ENCODE assay signal across 10 mouse cellular contexts in genomic region chr5:114584293-114585104, GRCm38 (mm10). TPM values are rescaled to one million over a fixed set of nuclear protein-coding genes. Genes with fewer than 3 reads are reported as not detected.
DNase-seq lines count a peak whose midpoint lies in the region; ATAC-seq lines count a peak whose summit lies in the region.
"Had no signal": no experiment of that assay in that cellular context is flagged by ENCODE, and none has a peak within 500 bp of the region (broad histone marks: within the 10 kb centered on the region; RNA-seq: fewer than 3 reads in every experiment).

No protein-coding gene starts in this region.

- DNase-seq in kidney, adult 11 months, result no peak
- DNase-seq in forebrain, embryonic 11.5 days (ENCODE audit: low spot score), result no peak
- peak; percentile 65 for DNase-seq in midbrain, embryonic 14.5 days
- no peak for DNase-seq in cerebellum, adult 8-10 months
- DNase-seq in yolk sac, embryonic 10.5 days (ENCODE audit: low spot score), result no peak
- DNase-seq: thymus, postnatal 25 days had no signal

- H3K36me3 ChIP-seq in kidney, embryonic 16.5 days (ENCODE audit: insufficient read depth, low read length), result no peaks in the 10 kb centered on the region
- H3K36me3 ChIP-seq in forebrain, embryonic 11.5 days (ENCODE audit: control insufficient read depth, insufficient read depth, low read length), result no peaks in the 10 kb centered on the region
- H3K36me3 ChIP-seq in hindbrain, embryonic 15.5 days, result no peaks in the 10 kb centered on the region
- H3K36me3 ChIP-seq in midbrain, embryonic 14.5 days (ENCODE audit: control insufficient read depth, insufficient read depth, low read length), result 0 out of 2 replicates have a peak, but pooled peaks cover 3% of the 10 kb centered on the region
- no peaks in the 10 kb centered on the region for H3K36me3 ChIP-seq in liver, embryonic 12.5 days
- H3K36me3 ChIP-seq: limb, embryonic 15.5 days had no signal

- ATAC-seq in kidney, embryonic 16.5 days (ENCODE audit: low FRiP score, low TSS enrichment), result no peak
- ATAC-seq in forebrain, embryonic 11.5 days (replicated peaks; ENCODE audit: low FRiP score), result 0 out of 2 replicates have a peak, but pooled peaks have one; percentile 23
- no peak for ATAC-seq in hindbrain, embryonic 15.5 days (ENCODE audit: low FRiP score, low read depth)
- 0 out of 2 replicates have a peak, but pooled peaks have one; percentile 38 for ATAC-seq in midbrain, embryonic 14.5 days (ENCODE audit: low FRiP score, low TSS enrichment)
- no peak for ATAC-seq in liver, embryonic 12.5 days

- H3K27me3 ChIP-seq in kidney, embryonic 16.5 days (ENCODE audit: insufficient read depth, low read length), result no peaks in the 10 kb centered on the region
- H3K27me3 ChIP-seq in forebrain, embryonic 11.5 days (ENCODE audit: control insufficient read depth, insufficient read depth, low read length), result no peaks in the 10 kb centered on the region
- H3K27me3 ChIP-seq in hindbrain, embryonic 15.5 days, result no peaks in the 10 kb centered on the region
- H3K27me3 ChIP-seq in midbrain, embryonic 14.5 days (ENCODE audit: control insufficient read depth, insufficient read depth, low read length), result no peaks in the 10 kb centered on the region
- peaks cover 35% of the 10 kb centered on the region; the same call in 1 of the 2 replicates for H3K27me3 ChIP-seq in liver, embryonic 12.5 days (replicated peaks)

- no peak overlapping the region for H3K4me2 ChIP-seq in kidney, embryonic 16.5 days (replicated peaks; ENCODE audit: low read depth, low read length)
- H3K4me2 ChIP-seq in forebrain, embryonic 11.5 days (ENCODE audit: low read depth, low read length, severe bottlenecking), result no peak overlapping the region
- no peak overlapping the region for H3K4me2 ChIP-seq in hindbrain, embryonic 15.5 days
- no peak overlapping the region for H3K4me2 ChIP-seq in midbrain, embryonic 14.5 days (ENCODE audit: low read length)
- H3K4me2 ChIP-seq in liver, embryonic 12.5 days, result no peak overlapping the region
- H3K4me2 ChIP-seq: limb, embryonic 15.5 days had no signal

- H3K9me3 ChIP-seq in kidney, embryonic 16.5 days (ENCODE audit: low read length), result no peaks in the 10 kb centered on the region
- H3K9me3 ChIP-seq in forebrain, embryonic 11.5 days (ENCODE audit: control insufficient read depth, low read length), result no peaks in the 10 kb centered on the region
- no peaks in the 10 kb centered on the region for H3K9me3 ChIP-seq in hindbrain, embryonic 15.5 days
- H3K9me3 ChIP-seq in midbrain, embryonic 14.5 days (ENCODE audit: control insufficient read depth, low read length), result no peaks in the 10 kb centered on the region
- H3K9me3 ChIP-seq in liver, embryonic 12.5 days (replicated peaks), result no peaks in the 10 kb centered on the region
- H3K9me3 ChIP-seq: limb, embryonic 15.5 days had no signal

- peak overlapping the region; percentile 15; the same call in 1 of the 2 replicates for H3K9ac ChIP-seq in kidney, embryonic 16.5 days (replicated peaks; ENCODE audit: low read length)
- 0 out of 2 replicates have a peak overlapping the region, but pooled peaks have one; percentile 23 for H3K9ac ChIP-seq in forebrain, embryonic 11.5 days (ENCODE audit: low read length)
- H3K9ac ChIP-seq in hindbrain, embryonic 15.5 days, result no peak overlapping the region
- H3K9ac ChIP-seq in midbrain, embryonic 14.5 days (replicated peaks; ENCODE audit: low read length), result 0 out of 2 replicates have a peak overlapping the region, but pooled peaks have one; percentile 13
- H3K9ac ChIP-seq in liver, embryonic 12.5 days, result no peak overlapping the region
- H3K9ac ChIP-seq: limb, embryonic 15.5 days had no signal

- peaks cover 70% of the 10 kb centered on the region for H3K4me1 ChIP-seq in kidney, embryonic 16.5 days (ENCODE audit: insufficient read depth, low read length)
- peaks cover 45% of the 10 kb centered on the region for H3K4me1 ChIP-seq in forebrain, embryonic 11.5 days (replicated peaks; ENCODE audit: control insufficient read depth, insufficient read depth, low read length)
- H3K4me1 ChIP-seq in hindbrain, embryonic 15.5 days (replicated peaks), result peaks cover 74% of the 10 kb centered on the region
- H3K4me1 ChIP-seq in midbrain, embryonic 14.5 days (ENCODE audit: control insufficient read depth, insufficient read depth, low read length), result peaks cover 59% of the 10 kb centered on the region
- H3K4me1 ChIP-seq in liver, embryonic 12.5 days, result peaks cover 35% of the 10 kb centered on the region
- H3K4me1 ChIP-seq: limb, embryonic 15.5 days had no signal

- no peak overlapping the region for H3K4me3 ChIP-seq in kidney, embryonic 16.5 days (ENCODE audit: low read length)
- no peak overlapping the region for H3K4me3 ChIP-seq in forebrain, embryonic 11.5 days (ENCODE audit: low read depth, low read length)
- no peak overlapping the region for H3K4me3 ChIP-seq in hindbrain, embryonic 15.5 days
- no peak overlapping the region for H3K4me3 ChIP-seq in midbrain, embryonic 14.5 days (replicated peaks; ENCODE audit: low read depth, low read length)
- no peak overlapping the region for H3K4me3 ChIP-seq in liver, embryonic 12.5 days
- H3K4me3 ChIP-seq: limb, embryonic 15.5 days had no signal

- WGBS in kidney, embryonic 16.5 days, result 50% methylated on average over 14 of the region's 14 CpGs
- 35% methylated on average over 14 of the region's 14 CpGs for WGBS in forebrain, embryonic 11.5 days
- WGBS in hindbrain, embryonic 15.5 days, result 23% methylated on average over 14 of the region's 14 CpGs
- whole genome bisulfite sequencing in midbrain, embryonic 14.5 days, result 12% methylated on average over 14 of the region's 14 CpGs
- WGBS in liver, embryonic 12.5 days (ENCODE audit: insufficient replicate concordance), result 56% methylated on average over 14 of the region's 14 CpGs

- peak overlapping the region; percentile 83 for H3K27ac ChIP-seq in kidney, embryonic 16.5 days (ENCODE audit: low read length)
- 0 out of 2 replicates have a peak overlapping the region, but pooled peaks have one; percentile 31 for H3K27ac ChIP-seq in forebrain, embryonic 11.5 days (ENCODE audit: low read depth, low read length)
- H3K27ac ChIP-seq in hindbrain, embryonic 15.5 days (replicated peaks), result peak overlapping the region; percentile 28
- peak overlapping the region; percentile 56 for H3K27ac ChIP-seq in midbrain, embryonic 14.5 days (replicated peaks; ENCODE audit: low read depth, low read length)
- H3K27ac ChIP-seq in liver, embryonic 12.5 days, result no peak overlapping the region
- H3K27ac ChIP-seq: limb, embryonic 15.5 days had no signal

RNA-seq across cellular contexts. Expression of gene Fam222a, which starts 16.7 kb away (rescaled TPM):
- polyA plus RNA-seq in kidney, embryonic 16.5 days (2015; fragmentation: Nextera tagmentation; extraction: Ambion mirVana), result 4.1 and 4.5 TPM in 2 replicates
- 8.7 and 9.4 TPM in 2 replicates for polyA plus RNA-seq in forebrain, embryonic 11.5 days (2014; fragmentation: Nextera tagmentation; extraction: Ambion mirVana)
- 6.6 and 8.3 TPM in 2 replicates for polyA plus RNA-seq in hindbrain, embryonic 15.5 days (2015; fragmentation: Nextera tagmentation; extraction: Ambion mirVana)
- 5.7 and 7.0 TPM in 2 replicates for polyA plus RNA-seq in midbrain, embryonic 14.5 days (2014; fragmentation: Nextera tagmentation; extraction: Ambion mirVana)
- 1.3 and 1.4 TPM in 2 replicates for polyA plus RNA-seq in liver, embryonic 12.5 days (2016; fragmentation: Nextera tagmentation; extraction: Ambion mirVana)

Comparison
In these comparisons a context has a peak if more than half of its experiments do, and no peak if none do; other contexts are left out.
1. ATAC-seq: peak in forebrain, embryonic 11.5 days (single experiment) and midbrain, embryonic 14.5 days (single experiment); none in kidney, embryonic 16.5 days (single experiment), hindbrain, embryonic 15.5 days (single experiment) and liver, embryonic 12.5 days (single experiment).
2. H3K9ac ChIP-seq: peak in kidney, embryonic 16.5 days (single experiment), forebrain, embryonic 11.5 days (single experiment) and midbrain, embryonic 14.5 days (single experiment); none in hindbrain, embryonic 15.5 days (single experiment) and liver, embryonic 12.5 days (single experiment).